Mouse (Mus musculus) embryonic fibroblast, embryonic 13.5 days (primary cell): ENCODE results near the gene Txndc16.

Experiments
- CTCF ChIP-seq: IDR thresholded peaks from 2 replicates; pipeline ENCODE4 v1.5.1; 2011; ENCODE audit warnings: mild to moderate bottlenecking, control low read depth, low read length, moderate library complexity, borderline replicate concordance; ENCODE audit not compliant: insufficient read depth
- POLR2A ChIP-seq: IDR thresholded peaks from 2 replicates; pipeline ENCODE4 v1.6.1; 2011; ENCODE audit warnings: low read depth, mild to moderate bottlenecking, control low read depth, low read length, moderate library complexity

DNA sequence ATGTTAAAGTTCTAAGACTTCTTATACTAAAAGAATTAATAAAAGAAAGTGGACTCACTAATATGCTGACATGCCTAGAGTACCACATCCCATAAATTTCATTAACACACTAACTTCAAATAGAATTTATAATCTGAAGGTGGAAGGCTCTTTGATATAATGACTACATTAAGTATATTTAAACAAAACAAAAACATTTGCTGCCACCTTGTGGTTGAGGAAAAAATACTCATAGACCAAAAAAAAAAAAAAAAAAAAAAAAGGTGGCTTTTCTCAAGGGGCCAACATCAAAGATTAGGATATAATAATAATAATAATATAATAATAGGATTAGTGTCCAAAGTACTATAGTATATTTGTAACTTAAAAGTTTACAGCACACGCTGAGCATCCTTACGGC, 66.9 kb downstream of the Txndc16 start:
- no peak for TF ChIP-seq CTCF
- no peak for TF ChIP-seq POLR2A
